Mouse (Mus musculus) intestine, postnatal 0 days (tissue): Measurements from ENCODE around the gene Srcin1. TPM values are rescaled to one million over a fixed set of nuclear protein-coding genes. Genes with fewer than 3 reads are reported as not detected.

Experiments used
- ATAC-seq: fragments of 200-750 bp; cut with Nextera tagmentation; 2 replicates; pipeline ENCODE4 v1.8.0; 2017; ENCODE audit warnings: mild to moderate bottlenecking, moderate TSS enrichment, moderate library complexity
- H3K27ac ChIP-seq: fragments of 300-500 bp; sonication (generic); 2 replicates; pipeline ENCODE4 v1.5.1; 2014; ENCODE audit warnings: mild to moderate bottlenecking, low read depth, low read length, moderate library complexity
- H3K27me3 ChIP-seq: fragments of 300-500 bp; sonication (generic); replicated peaks from 2 replicates; pipeline ENCODE4 v1.6.1; 2014; ENCODE audit warnings: low read length, mixed read lengths; ENCODE audit not compliant: control insufficient read depth, insufficient read depth
- H3K36me3 ChIP-seq: fragments of 300-500 bp; sonication (generic); 2 replicates; pipeline ENCODE4 v1.6.1; 2014; ENCODE audit warnings: mild to moderate bottlenecking, moderate library complexity; ENCODE audit not compliant: control insufficient read depth, insufficient read depth
- H3K4me1 ChIP-seq: fragments of 300-500 bp; sonication (generic); replicated peaks from 2 replicates; pipeline ENCODE4 v1.6.1; 2014; ENCODE audit warnings: antibody characterized with exemption, low read length, mixed read lengths; ENCODE audit not compliant: control insufficient read depth, insufficient read depth
- H3K4me2 ChIP-seq: fragments of 300-500 bp; sonication (generic); replicated peaks from 2 replicates; pipeline ENCODE4 v1.6.1; 2014; ENCODE audit warnings: low read depth, mild to moderate bottlenecking, moderate library complexity
- H3K4me3 ChIP-seq: fragments of 300-500 bp; sonication (generic); 2 replicates; pipeline ENCODE4 v1.5.1; 2014; ENCODE audit warnings: low read depth, low read length
- H3K9ac ChIP-seq: fragments of 300-500 bp; sonication (generic); 2 replicates; pipeline ENCODE4 v1.6.1; 2014; ENCODE audit warnings: mild to moderate bottlenecking, low read depth, low read length
- H3K9me3 ChIP-seq: fragments of 300-500 bp; sonication (generic); 2 replicates; pipeline ENCODE4 v1.6.1; 2016; ENCODE audit warnings: mixed run types; ENCODE audit not compliant: control insufficient read depth
- CTCF ChIP-seq: sonication (generic); IDR thresholded peaks from 2 replicates; pipeline ENCODE4 v1.5.1; 2016; ENCODE audit warnings: low read depth, mild to moderate bottlenecking, control low read depth, antibody characterized with exemption, moderate library complexity
- WGBS: fragments of 180-500 bp; shearing (Covaris S2); extraction: QIAGEN DNeasy Blood & Tissue Kit; methylation state at CpG from one replicate; pipeline ENCODE4 v1.1.7; 2014; 5-methylcytosine and 5-hydroxymethylcytosine counted together
- polyA plus RNA-seq: library from polyadenylated mRNA; unstranded; fragments of >200 nt; fragmentation: Nextera tagmentation; extraction: Ambion mirVana; gene quantifications from 2 replicates; pipeline ENCODE4 v1.2.1, GENCODE M21; 2015

Srcin1 gene
- polyA plus RNA-seq, 1 experiment from 2014 or later, result 0.18 TPM

DNA sequence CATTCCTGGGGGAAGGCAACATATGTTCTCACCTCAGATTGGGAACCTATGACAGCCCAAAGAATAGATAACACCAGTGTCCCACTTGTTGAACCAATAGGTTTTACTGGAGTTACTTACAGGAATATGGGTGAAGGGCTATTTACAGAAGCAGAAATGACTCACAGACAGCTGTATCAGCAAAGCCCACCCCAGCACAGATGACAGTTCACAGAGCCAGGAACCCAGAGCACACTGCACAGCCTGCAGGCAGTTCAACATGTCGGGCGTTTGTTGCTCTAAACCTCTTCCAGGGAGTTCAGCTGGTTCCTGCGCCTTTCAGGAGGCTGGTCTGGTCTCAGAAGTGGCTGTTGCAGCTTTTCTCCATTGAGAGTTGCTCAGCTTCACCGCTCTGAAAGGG lies 39.3 kb upstream of the Srcin1 start:
- H3K36me3 ChIP-seq, result no peaks in the 10 kb centered on the region

DNA sequence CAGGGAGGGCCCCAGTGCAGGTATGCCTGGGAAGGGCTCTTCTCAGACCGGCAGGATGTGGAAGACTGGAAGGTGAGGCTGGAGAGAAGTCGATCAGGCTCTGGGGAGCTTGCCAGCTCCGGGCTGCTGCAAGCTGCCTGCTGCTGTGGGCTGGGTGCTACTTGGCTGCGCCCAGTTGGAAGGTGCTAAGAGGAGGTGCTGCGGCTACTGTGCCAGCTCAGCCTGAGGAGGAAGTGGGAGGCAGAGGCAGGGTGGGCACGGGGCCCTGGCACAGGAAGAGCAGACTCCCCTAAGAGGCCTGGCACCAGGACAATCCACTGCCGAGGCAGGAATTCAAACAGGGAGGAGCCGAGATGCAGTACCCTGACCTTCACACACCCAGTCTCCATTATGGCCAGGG lies 35.1 kb upstream of the Srcin1 start:
- 57% methylated on average over 8 of the region's 8 CpGs for WGBS
- no peaks in the 10 kb centered on the region for H3K4me1 ChIP-seq
- H3K27me3 ChIP-seq, result 0 out of 2 replicates have a peak, but pooled peaks cover under 1% of the 10 kb centered on the region
- H3K36me3 ChIP-seq, result no peaks in the 10 kb centered on the region
- ATAC-seq, result no peak
- H3K9me3 ChIP-seq, result no peaks in the 10 kb centered on the region
- no peak overlapping the region for H3K9ac ChIP-seq
- TF ChIP-seq CTCF, result no peak
- no peak overlapping the region for H3K27ac ChIP-seq
- no peak overlapping the region for H3K4me2 ChIP-seq
- no peak overlapping the region for H3K4me3 ChIP-seq

More for the DNA sequence above, 39.3 kb upstream of the Srcin1 start:
- Histone ChIP-seq H3K4me1 (no peaks in the 10 kb centered on the region), H3K9me3 (no peaks in the 10 kb centered on the region), H3K4me3 (no peak overlapping the region), H3K9ac (no peak overlapping the region), H3K4me2 (no peak overlapping the region), H3K27me3 (peaks cover 11% of the 10 kb centered on the region; the same call in 1 of the 2 replicates), H3K27ac (no peak overlapping the region)
- ATAC-seq, result no peak
- TF ChIP-seq CTCF, result no peak
- WGBS, result 75% methylated on average over 4 of the region's 4 CpGs

DNA sequence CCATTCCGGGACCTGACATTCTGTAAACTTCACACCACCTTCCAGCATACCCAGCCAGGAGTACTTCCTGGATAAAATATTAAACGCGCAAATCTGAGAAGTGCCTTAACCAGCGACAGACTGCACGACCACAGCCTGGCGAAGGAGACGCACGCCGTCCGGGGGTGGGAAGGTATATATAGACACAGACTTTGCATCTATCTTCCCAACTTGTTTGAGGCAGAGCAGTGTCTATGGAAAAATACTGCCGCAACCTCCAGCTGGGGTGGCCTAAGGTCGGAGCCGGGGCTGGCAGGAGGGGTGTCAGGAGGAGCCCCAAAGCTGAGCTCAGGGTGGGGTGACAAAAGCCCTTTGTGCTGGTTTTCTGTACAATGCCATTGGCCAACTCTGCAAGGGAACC lies 33.8 kb upstream of the Srcin1 start:
- Histone ChIP-seq H3K36me3 (no peaks in the 10 kb centered on the region), H3K9me3 (no peaks in the 10 kb centered on the region), H3K27ac (no peak overlapping the region), H3K4me3 (no peak overlapping the region), H3K27me3 (no peaks in the 10 kb centered on the region), H3K4me1 (no peaks in the 10 kb centered on the region), H3K4me2 (no peak overlapping the region), H3K9ac (no peak overlapping the region)
- ATAC-seq, result no peak
- no peak for TF ChIP-seq CTCF
- 80% methylated on average over 13 of the region's 13 CpGs for WGBS

DNA sequence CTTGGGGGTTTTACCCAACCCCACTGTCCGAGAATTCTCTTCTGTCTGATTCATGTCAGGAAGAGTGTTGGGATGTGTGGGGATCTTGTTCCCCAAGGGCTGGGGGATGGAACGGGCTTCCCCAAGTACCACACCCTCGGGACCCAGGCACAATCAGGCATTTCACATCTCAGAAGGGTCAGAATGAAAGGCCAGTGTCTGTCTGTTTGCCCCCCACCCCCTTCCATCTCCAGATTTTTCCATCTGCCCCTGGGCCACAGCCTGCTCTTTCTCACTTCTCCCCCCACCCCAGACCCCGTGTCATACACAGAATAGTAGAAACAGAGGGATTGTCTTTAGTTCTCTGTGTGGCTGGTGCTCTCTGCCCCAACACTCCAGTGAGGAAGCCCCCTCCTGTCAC lies 32.9 kb upstream of the Srcin1 start:
- no peak for TF ChIP-seq CTCF
- H3K4me3 ChIP-seq, result no peak overlapping the region
- H3K27ac ChIP-seq, result no peak overlapping the region
- no peak overlapping the region for H3K4me2 ChIP-seq
- no peak for ATAC-seq
- no peaks in the 10 kb centered on the region for H3K27me3 ChIP-seq
- H3K9ac ChIP-seq, result no peak overlapping the region
- 63% methylated on average over 4 of the region's 4 CpGs for WGBS
- no peaks in the 10 kb centered on the region for H3K36me3 ChIP-seq
- no peaks in the 10 kb centered on the region for H3K4me1 ChIP-seq
- no peaks in the 10 kb centered on the region for H3K9me3 ChIP-seq

DNA sequence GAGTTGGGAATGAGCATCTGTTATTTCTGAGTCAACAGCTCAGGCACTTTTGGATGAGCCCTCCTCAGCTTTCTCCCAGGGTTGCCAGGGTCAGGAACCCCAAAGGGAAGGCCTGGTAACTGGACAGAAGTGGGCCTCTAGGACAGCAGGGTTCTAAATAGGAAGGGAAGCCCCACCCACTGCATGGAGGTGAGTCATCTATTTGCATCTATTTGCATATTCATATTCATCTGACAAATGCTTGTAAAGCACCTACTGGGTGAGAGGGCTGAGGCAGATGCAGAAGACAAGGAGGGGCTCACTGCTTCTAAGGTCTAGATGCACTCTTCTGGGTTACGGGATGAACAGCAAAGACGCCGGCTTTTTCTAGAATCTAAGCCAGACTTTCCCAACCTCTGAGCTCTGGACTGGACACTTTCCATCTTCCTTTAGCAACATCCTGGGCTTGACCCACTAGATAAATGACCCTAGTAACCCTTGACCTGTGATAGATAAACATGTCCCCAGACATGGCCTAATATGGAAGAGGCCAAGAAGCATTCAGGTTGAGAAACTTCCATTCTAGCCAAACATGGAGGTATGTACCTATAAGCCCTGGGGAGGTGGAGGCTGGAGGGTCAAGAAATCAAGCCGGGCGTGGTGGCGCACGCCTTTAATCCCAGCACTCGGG lies 31.2 kb upstream of the Srcin1 start:
- Histone ChIP-seq H3K27ac (no peak overlapping the region), H3K4me2 (no peak overlapping the region), H3K4me3 (no peak overlapping the region), H3K36me3 (no peaks in the 10 kb centered on the region), H3K9ac (no peak overlapping the region), H3K4me1 (no peaks in the 10 kb centered on the region), H3K9me3 (no peaks in the 10 kb centered on the region), H3K27me3 (no peaks in the 10 kb centered on the region)
- no peak for ATAC-seq
- 93% methylated on average over 8 of the region's 8 CpGs for WGBS
- TF ChIP-seq CTCF, result no peak

DNA sequence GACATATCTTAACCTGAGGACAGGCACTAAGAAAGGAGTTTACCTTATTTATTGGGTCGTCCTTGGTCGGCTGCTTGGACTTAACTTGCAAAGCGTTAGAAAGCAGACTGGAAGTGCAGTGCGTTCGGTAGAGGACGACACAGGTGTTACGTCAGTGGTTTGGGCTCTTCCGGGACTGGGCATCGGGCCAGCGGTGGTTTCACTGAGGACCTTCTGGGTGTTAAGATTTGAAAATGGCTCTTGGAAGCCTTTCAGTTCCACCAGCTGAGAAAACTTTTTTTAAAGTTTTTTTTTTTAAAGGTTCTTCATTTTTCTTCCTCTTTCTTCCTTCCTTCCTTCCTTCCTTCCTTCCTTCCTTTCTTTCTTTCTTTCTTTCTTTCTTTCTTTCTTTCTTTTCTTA lies 27.9 kb upstream of the Srcin1 start:
- no peak for TF ChIP-seq CTCF
- Histone ChIP-seq H3K9me3 (no peaks in the 10 kb centered on the region), H3K4me3 (no peak overlapping the region), H3K4me2 (no peak overlapping the region), H3K4me1 (no peaks in the 10 kb centered on the region), H3K9ac (no peak overlapping the region), H3K36me3 (no peaks in the 10 kb centered on the region), H3K27me3 (no peaks in the 10 kb centered on the region; the same call in 1 of the 2 replicates), H3K27ac (no peak overlapping the region)
- WGBS, result 59% methylated on average over 10 of the region's 10 CpGs
- no peak for ATAC-seq
